Mouse (Mus musculus): Measurements from ENCODE around the gene Cap1.

- TF ChIP-seq CTCF (IDR thresholded peaks at IDR 0.05; ENCODE audit: low read depth) (no peak), EP300 (IDR thresholded peaks at IDR 0.05; ENCODE audit: low read depth) (no peak)
Observed at GRCm38 (mm10) chr4:122909572-122910189, 23.8 kb upstream of the Cap1 start.

Measured in heart, postnatal 0 days (tissue).